Mouse (Mus musculus): ENCODE data around the gene Polr2e.
A peak's percentile ranks its signal among the peaks of the same experiment; 100 is the strongest.

Gene Polr2e

DNA sequence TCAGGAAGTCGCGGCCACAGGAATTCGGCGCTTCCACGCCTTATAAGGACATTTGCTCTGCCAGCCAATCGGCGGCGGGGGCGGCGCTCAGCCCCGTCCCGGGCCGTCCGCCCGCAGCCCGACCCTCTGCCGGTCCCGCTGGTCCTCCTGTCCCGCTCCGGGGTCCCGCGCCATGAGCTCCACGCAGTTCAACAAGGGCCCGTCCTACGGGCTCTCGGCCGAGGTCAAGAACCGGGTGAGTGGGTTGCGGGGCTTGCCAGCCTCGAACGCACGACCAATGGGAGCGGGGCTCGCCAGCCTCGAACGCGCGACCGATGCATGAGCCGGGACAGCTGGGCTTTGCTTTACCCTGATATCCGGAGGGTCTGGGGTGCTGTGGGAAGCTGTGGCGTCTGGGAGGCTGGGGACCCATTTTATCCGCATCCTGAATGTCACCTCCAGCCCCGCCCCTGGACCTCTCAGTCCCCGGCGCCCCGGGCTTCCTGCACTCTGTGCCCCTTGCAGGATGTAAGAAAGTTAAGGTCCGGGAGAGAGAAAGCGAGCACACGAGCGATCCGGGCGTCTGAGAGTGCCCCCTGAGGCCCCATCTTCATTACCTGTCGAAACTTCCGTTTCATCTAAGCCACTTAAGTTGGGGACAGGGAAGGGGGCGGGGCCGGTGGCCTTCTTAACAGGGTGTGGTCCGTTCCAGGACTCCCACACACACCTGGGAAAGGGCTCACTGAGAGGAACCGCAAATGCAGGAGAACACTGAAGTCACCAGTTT, 50.9 kb downstream of the Polr2e start, which contains the start of gene Cnn2:
Gene Cnn2 (plus strand): TSS at position 79 of the 766 bp plus-strand sequence.
- no peak for DNase-seq (ENCODE audit: extremely low read depth, low read depth)

DNA sequence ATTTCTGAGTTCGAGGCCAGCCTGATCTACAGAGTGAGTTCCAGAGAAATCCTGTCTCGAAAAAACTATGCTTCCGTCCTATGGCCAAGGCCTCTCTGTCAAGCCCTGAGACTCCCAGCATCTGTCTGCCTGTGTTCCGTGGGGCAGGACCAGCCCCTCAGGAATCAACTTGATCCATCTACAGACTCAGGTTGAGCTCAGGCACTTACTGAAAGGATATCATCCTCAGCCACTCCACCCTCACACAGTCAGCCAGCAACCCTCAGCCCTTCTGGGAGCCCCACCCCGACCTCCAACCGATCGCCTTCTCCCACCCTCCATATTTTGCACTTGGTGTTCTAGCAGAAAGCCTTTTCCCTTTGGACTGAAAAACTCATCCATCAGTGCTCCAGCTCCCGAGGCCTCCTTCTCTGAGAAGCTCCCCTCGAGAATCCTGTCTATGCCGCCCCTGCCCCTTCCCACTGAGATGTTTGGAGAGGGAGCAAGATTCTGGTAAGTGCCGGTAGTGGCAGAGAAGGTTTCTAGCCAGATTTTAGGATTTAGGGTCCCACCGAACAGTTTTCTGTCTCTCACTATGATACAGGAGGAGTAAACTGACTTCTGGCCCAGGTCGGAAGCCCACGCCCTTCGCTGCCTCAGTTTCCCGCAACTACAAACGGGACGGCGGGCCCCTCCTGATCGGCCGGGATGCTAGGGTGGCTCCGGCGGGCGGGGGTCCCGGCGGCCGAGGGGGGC, 51.7 kb downstream of the Polr2e start:
- no peak for DNase-seq (ENCODE audit: extremely low read depth, low read depth)

DNA sequence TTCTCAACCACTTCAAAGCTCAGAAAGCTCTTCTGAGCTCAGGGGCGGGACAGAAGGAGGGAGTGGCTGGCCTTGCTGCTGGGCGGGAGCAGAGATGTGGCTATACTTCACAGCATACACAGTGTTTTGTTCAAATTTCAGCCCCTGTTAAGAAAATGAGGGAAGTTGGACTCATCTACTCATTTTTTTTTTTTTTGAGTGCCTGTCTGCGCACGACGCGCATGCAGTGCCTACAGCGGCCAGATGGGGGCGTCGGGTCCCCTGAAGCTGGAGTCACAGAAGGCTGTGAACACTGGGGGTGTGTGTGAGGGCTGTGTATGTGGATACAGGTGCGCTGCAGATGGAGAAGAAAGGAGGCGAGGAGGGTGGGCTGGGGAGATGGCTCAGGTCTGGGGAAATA, 52.6 kb downstream of the Polr2e start:
- DNase-seq (ENCODE audit: extremely low read depth, low read depth): peak; percentile 90

DNA sequence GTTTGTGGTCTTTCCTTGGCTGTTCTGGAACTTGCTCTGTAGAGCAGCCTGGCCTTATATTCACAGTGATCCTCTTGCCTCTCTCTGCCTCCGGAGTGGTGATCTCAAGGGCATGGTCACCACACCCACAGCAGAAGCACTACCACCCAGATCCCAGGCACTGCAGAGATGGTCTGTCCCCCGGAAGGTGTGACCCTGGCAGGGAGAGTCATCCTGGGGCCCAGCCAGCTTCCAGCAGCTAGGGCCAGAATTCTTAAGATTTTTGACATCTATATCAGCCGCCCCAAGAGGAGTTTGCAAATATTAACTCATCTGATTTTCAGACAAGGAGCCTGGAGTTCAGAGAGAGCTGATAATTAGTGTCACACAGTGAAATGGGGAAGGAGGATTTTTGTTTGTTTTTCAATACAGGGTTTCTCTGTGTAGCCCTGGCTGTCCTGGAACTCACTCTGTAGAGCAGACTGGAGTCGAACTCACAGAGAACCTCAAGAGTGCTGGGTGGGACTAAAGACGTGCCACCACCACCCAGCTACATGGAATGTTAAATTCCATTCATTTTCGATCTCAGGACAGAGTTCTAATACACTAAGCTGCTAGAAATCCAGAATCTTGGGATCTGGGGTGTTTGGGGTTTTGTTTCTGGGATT, 53.2 kb downstream of the Polr2e start:
- no peak for DNase-seq (ENCODE audit: extremely low read depth, low read depth)

All from MEL-GATA-1-ER (cell line).